Mouse (Mus musculus) heart, postnatal 14 days (tissue): ENCODE measurements around the gene Ptprr. TPM values are rescaled to one million over a fixed set of nuclear protein-coding genes. Genes with fewer than 3 reads are reported as not detected.

ENCODE experiments used
- DNase-seq, 2 experiments: peaks; one replicate each; pipeline ENCODE4 v3.0.0; 2021 to 2022
- intact Hi-C: fragments of 180-260 bp; cut with DNase I; formaldehyde crosslinking; loops from one replicate; pipeline ENCODE4 v1.15.1; 2025
- total RNA-seq, 2 experiments: library from RNA; stranded (reverse); gene quantifications; 2 replicates each; pipeline ENCODE4 v1.2.3; 2021

Ptprr gene
- total RNA-seq, 2 experiments from 2014 or later = 1.9 TPM

- no peak for DNase-seq
- intact Hi-C loops = no loop called here
Observed at GRCm38 (mm10) chr10:116259298-116259697, 241.3 kb downstream of the Ptprr start.

- peak; percentile 57 to 71 for DNase-seq
- intact Hi-C loops = no loop called here
Observed at GRCm38 (mm10) chr10:116260658-116261433, 242.8 kb downstream of the Ptprr start.

GRCm38 (mm10) chr10:116261559-116261958 lies 243.5 kb downstream of the Ptprr start:
- no peak for DNase-seq
- intact Hi-C loops = no loop called here

GRCm38 (mm10) chr10:116264521-116264920 lies 246.5 kb downstream of the Ptprr start:
- no peak for DNase-seq

GRCm38 (mm10) chr10:116266561-116267433 lies 248.8 kb downstream of the Ptprr start:
- intact Hi-C loops = loop anchor here (5.0 kb wide), 3 partner anchors 36 to 59 kb away; no protein-coding TSS in a partner anchor
- peak; percentile 68 to 72 for DNase-seq

More at GRCm38 (mm10) chr10:116264521-116264920, 246.5 kb downstream of the Ptprr start:
- intact Hi-C loops = no loop called here

GRCm38 (mm10) chr10:116267434-116267822 lies 249.4 kb downstream of the Ptprr start:
- DNase-seq = no peak
- intact Hi-C loops = loop anchor here (5.0 kb wide), 3 partner anchors 35 to 60 kb away; no protein-coding TSS in a partner anchor

GRCm38 (mm10) chr10:116268343-116268742 lies 250.3 kb downstream of the Ptprr start:
- intact Hi-C loops = loop anchor here (5.0 kb wide), 3 partner anchors 34 to 61 kb away; no protein-coding TSS in a partner anchor

GRCm38 (mm10) chr10:116270646-116271469 lies 252.8 kb downstream of the Ptprr start:
- no peak for DNase-seq
- intact Hi-C loops = no loop called here

More at GRCm38 (mm10) chr10:116268343-116268742, 250.3 kb downstream of the Ptprr start:
- no peak for DNase-seq

- no peak for DNase-seq
- intact Hi-C loops = no loop called here
Observed at GRCm38 (mm10) chr10:116271470-116271915, 253.5 kb downstream of the Ptprr start.

- no peak for DNase-seq
- intact Hi-C loops = no loop called here
Observed at GRCm38 (mm10) chr10:116272156-116272555, 254.1 kb downstream of the Ptprr start.

GRCm38 (mm10) chr10:116275280-116275679 lies 257.3 kb downstream of the Ptprr start, which contains the start of gene Ptprb:
Gene Ptprb (plus strand): TSS chr10:116275523.
- DNase-seq = no peak
- intact Hi-C loops = no loop called here

GRCm38 (mm10) chr10:116286697-116287344 lies 268.8 kb downstream of the Ptprr start:
- DNase-seq = no peak
- intact Hi-C loops = no loop called here

GRCm38 (mm10) chr10:116288130-116288529 lies 270.1 kb downstream of the Ptprr start:
- peak; percentile 44 to 47 for DNase-seq
- intact Hi-C loops = no loop called here

GRCm38 (mm10) chr10:116290483-116290882 lies 272.5 kb downstream of the Ptprr start:
- DNase-seq = no peak
- intact Hi-C loops = no loop called here

- no peak for DNase-seq
- intact Hi-C loops = no loop called here
Observed at GRCm38 (mm10) chr10:116291153-116291755, 273.2 kb downstream of the Ptprr start.

GRCm38 (mm10) chr10:116296439-116296838 lies 278.4 kb downstream of the Ptprr start:
- no peak for DNase-seq
- intact Hi-C loops = no loop called here

GRCm38 (mm10) chr10:116297854-116298253 lies 279.8 kb downstream of the Ptprr start:
- DNase-seq = no peak
- intact Hi-C loops = no loop called here

- DNase-seq = no peak
- intact Hi-C loops = loop anchor here (5.0 kb wide), 1 partner anchor 34 kb away; no protein-coding TSS in a partner anchor
Observed at GRCm38 (mm10) chr10:116300824-116301223, 282.8 kb downstream of the Ptprr start.

GRCm38 (mm10) chr10:116301258-116301657 lies 283.2 kb downstream of the Ptprr start:
- intact Hi-C loops = loop anchor here (5.0 kb wide), 1 partner anchor 34 kb away; no protein-coding TSS in a partner anchor
- peak; percentile 66 to 73 for DNase-seq
